Mouse (Mus musculus): ENCODE data around the gene Cox5a. TPM values are rescaled to one million over a fixed set of nuclear protein-coding genes. Genes with fewer than 3 reads are reported as not detected.
A peak's percentile ranks its signal among the peaks of the same experiment; 100 is the strongest.

The Cox5a gene
- total and polyA plus RNA-seq, 3 experiments, result 1,522 to 2,717 (median 2,350) TPM

DNA sequence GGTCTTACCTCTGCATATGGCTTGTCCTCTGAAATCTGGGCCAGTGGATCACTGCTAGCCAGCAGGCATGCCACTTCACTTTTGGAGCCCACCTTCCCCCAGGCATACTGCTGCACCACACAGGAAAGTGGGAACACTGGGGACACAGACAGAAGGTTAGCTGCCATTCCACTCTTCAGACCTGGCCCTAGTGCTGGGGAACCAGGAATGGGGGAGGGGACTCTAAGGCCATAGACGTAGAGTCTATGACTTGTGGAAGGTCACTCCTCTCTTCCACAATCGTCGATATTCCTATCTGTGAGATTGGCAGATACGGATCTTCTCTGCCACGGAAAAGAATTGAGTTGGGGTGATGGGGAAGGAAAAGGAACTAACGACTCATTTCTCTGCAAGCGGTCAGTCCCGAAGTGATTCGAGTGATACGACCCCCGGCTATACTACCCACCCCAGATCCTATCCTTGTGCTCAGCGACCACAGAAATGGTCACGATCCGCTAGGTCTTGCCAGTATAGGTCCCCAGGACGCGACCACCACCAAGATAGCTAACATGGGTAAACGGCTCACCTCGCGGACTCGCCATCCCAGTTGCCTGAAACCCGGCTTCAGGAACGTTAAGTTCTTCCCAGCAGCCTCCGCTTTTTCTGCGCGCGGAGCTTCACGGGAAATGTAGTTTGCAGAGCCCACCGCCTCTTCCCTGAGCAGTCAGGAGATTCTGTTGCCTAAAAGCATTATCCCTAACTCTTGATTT lies 31.2 kb downstream of the Cox5a start, which contains the start of gene Mpi:
Mpi (minus strand) TSS at position 625 of the 749 bp plus-strand sequence.
- peak within 1 kb of the TSS; percentile 81 for H3K27ac ChIP-seq
- TF ChIP-seq CTCF (IDR thresholded peaks at IDR 0.05) (no peak), EP300 (IDR thresholded peaks at IDR 0.05; ENCODE audit: insufficient read depth, low read depth, low read length) (0 out of 2 replicates have a peak, but pooled peaks have one; percentile 28), POLR2A (IDR thresholded peaks at IDR 0.05; ENCODE audit: insufficient read depth, low read depth, low read length) (peak; percentile 88)

DNA sequence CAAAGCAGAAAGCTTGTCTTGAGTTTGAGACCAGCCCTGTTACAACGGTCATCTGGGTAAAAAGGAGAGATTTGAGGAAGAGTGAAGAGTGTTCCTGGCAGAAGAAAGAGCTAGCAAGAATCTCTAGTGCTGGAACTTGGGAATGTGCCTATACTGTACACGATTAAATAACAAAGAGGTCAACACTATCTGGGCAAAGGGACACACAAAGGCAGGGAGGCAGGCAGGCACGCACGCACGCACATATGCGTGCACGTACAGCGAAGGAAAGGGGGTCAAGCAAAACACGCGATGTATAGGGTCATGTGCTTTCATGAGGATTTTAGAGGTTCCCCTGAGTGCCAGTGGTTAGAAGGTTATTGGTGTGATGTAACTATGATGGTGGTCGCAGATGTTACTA lies 32.0 kb downstream of the Cox5a start:
- Histone ChIP-seq H3K4me1 (ENCODE audit: control insufficient read depth, insufficient read depth, low read length) (peaks cover 12% of the 10 kb centered on the region), H3K27me3 (ENCODE audit: control insufficient read depth, insufficient read depth, low read length) (no peaks in the 10 kb centered on the region), H3K9ac (ENCODE audit: low read depth, low read length) (no peak overlapping the region), H3K27ac (no peak overlapping the region; the same call in 1 of the 2 replicates), H3K79me2 (replicated peaks; ENCODE audit: control insufficient read depth, insufficient read depth, low read length) (no peaks in the 10 kb centered on the region; the same call in 1 of the 2 replicates), H3K4me3 (no peak overlapping the region), H3K36me3 (ENCODE audit: control insufficient read depth, insufficient read depth, low read length) (peaks cover 4% of the 10 kb centered on the region; the same call in 1 of the 2 replicates)
- no peak for DNase-seq
- TF ChIP-seq POLR2A (IDR thresholded peaks at IDR 0.05; ENCODE audit: insufficient read depth, low read depth, low read length) (no peak), CTCF (IDR thresholded peaks at IDR 0.05) (no peak), EP300 (IDR thresholded peaks at IDR 0.05; ENCODE audit: insufficient read depth, low read depth, low read length) (no peak)
- 76% methylated on average over 11 of the region's 11 CpGs for WGBS
- intact Hi-C loops (cut with DNase I), result no loop called here

More for the DNA sequence above, 31.2 kb downstream of the Cox5a start, which contains the start of gene Mpi:
- Histone ChIP-seq H3K9ac (ENCODE audit: low read depth, low read length) (peak within 1 kb of the TSS; percentile 88), H3K27me3 (ENCODE audit: control insufficient read depth, insufficient read depth, low read length) (no peaks in the 10 kb centered on the region), H3K36me3 (ENCODE audit: control insufficient read depth, insufficient read depth, low read length) (peaks cover 4% of the 10 kb centered on the region; the same call in 1 of the 2 replicates), H3K4me1 (ENCODE audit: control insufficient read depth, insufficient read depth, low read length) (peaks cover 12% of the 10 kb centered on the region), H3K4me3 (peak within 1 kb of the TSS; percentile 73), H3K79me2 (replicated peaks; ENCODE audit: control insufficient read depth, insufficient read depth, low read length) (no peaks in the 10 kb centered on the region; the same call in 1 of the 2 replicates)
- peak; percentile 79 to 82 for DNase-seq
- WGBS, result 1% methylated on average over 28 of the region's 28 CpGs
- intact Hi-C loops (cut with DNase I), result no loop called here

DNA sequence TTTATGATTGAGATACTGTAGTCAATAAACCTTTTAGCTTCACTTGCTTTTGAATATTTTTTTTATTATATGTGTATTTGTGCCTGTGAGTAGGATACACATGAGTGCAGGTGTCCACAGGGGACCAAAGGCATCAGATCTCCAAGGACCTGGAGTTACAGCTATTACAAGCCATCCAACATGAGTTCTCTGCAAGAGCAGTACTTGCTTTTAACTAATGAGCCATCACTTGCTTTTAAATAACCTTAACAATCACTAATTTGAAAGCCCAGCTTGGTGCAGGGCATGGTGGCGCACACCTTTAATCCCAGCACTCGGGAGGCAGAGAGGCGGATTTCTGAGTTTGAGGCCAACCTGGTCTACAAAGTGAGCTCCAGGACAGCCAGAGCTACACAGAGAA lies 33.7 kb downstream of the Cox5a start:
- WGBS, result 80% methylated on average over 3 of the region's 3 CpGs
- H3K27ac ChIP-seq, result no peak overlapping the region
- no peak overlapping the region for H3K4me3 ChIP-seq
- no peaks in the 10 kb centered on the region; the same call in 1 of the 2 replicates for H3K79me2 ChIP-seq (replicated peaks; ENCODE audit: control insufficient read depth, insufficient read depth, low read length)
- peaks cover 8% of the 10 kb centered on the region for H3K4me1 ChIP-seq (ENCODE audit: control insufficient read depth, insufficient read depth, low read length)
- no peaks in the 10 kb centered on the region for H3K27me3 ChIP-seq (ENCODE audit: control insufficient read depth, insufficient read depth, low read length)
- H3K9ac ChIP-seq (ENCODE audit: low read depth, low read length), result no peak overlapping the region
- DNase-seq, result no peak
- intact Hi-C loops (cut with DNase I), result no loop called here
- TF ChIP-seq POLR2A (IDR thresholded peaks at IDR 0.05; ENCODE audit: insufficient read depth, low read depth, low read length) (no peak), CTCF (IDR thresholded peaks at IDR 0.05) (no peak), EP300 (IDR thresholded peaks at IDR 0.05; ENCODE audit: insufficient read depth, low read depth, low read length) (no peak)
- H3K36me3 ChIP-seq (ENCODE audit: control insufficient read depth, insufficient read depth, low read length), result peaks cover 4% of the 10 kb centered on the region; the same call in 1 of the 2 replicates

DNA sequence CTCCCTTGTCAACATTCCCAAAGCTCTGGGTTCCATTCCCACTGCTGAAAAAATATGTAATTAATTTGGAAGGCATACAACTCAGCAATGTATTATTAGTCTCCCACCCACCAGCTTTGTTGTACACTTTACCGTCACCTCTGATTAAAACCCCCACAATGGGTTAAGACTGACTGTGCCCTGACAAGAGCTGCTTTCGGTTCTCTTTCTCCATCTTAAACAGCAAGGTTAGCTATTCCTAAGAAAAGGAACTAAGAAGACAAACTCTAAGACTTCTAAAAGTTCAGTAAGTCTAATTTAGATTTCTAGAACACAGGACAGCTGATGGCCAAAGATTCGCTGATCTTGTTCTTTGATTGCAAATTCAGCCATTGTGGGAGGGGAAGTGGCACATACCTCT lies 36.1 kb downstream of the Cox5a start:
- 74% methylated on average over 3 of the region's 3 CpGs for WGBS
- Histone ChIP-seq H3K36me3 (ENCODE audit: control insufficient read depth, insufficient read depth, low read length) (no peaks in the 10 kb centered on the region), H3K27ac (no peak overlapping the region; the same call in 1 of the 2 replicates), H3K79me2 (replicated peaks; ENCODE audit: control insufficient read depth, insufficient read depth, low read length) (no peaks in the 10 kb centered on the region), H3K9ac (ENCODE audit: low read depth, low read length) (no peak overlapping the region), H3K4me1 (ENCODE audit: control insufficient read depth, insufficient read depth, low read length) (peaks cover 6% of the 10 kb centered on the region), H3K4me3 (no peak overlapping the region), H3K27me3 (ENCODE audit: control insufficient read depth, insufficient read depth, low read length) (no peaks in the 10 kb centered on the region)
- intact Hi-C loops (cut with DNase I), result no loop called here
- DNase-seq, result no peak
- TF ChIP-seq EP300 (IDR thresholded peaks at IDR 0.05; ENCODE audit: insufficient read depth, low read depth, low read length) (no peak), CTCF (IDR thresholded peaks at IDR 0.05) (no peak), POLR2A (IDR thresholded peaks at IDR 0.05; ENCODE audit: insufficient read depth, low read depth, low read length) (no peak)

DNA sequence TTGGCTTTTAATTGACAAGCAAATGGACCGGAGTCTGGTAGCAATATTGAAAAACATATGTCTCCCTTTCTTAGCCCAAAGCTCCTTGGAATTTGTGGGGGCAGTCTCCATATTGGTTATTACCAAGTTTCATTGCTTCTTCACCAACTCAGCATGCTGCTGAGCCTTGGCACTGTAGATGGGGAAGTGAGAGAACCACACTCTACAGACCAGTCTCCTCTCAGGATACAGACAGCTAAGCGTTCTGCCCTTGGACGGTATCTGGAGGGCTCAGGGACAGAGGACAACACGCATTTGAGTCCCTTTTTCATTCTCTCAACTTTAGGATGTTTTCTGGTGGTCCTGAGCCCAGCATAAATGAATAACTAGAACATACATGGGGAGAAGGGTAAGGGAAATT lies 37.6 kb downstream of the Cox5a start:
- peaks cover 2% of the 10 kb centered on the region for H3K36me3 ChIP-seq (ENCODE audit: control insufficient read depth, insufficient read depth, low read length)
- 76% methylated on average over 4 of the region's 4 CpGs for WGBS
- no peak overlapping the region for H3K27ac ChIP-seq
- intact Hi-C loops (cut with DNase I), result no loop called here
- no peak overlapping the region for H3K9ac ChIP-seq (ENCODE audit: low read depth, low read length)
- TF ChIP-seq POLR2A (IDR thresholded peaks at IDR 0.05; ENCODE audit: insufficient read depth, low read depth, low read length) (no peak), CTCF (IDR thresholded peaks at IDR 0.05) (no peak), EP300 (IDR thresholded peaks at IDR 0.05; ENCODE audit: insufficient read depth, low read depth, low read length) (no peak)
- H3K4me1 ChIP-seq (ENCODE audit: control insufficient read depth, insufficient read depth, low read length), result peaks cover 12% of the 10 kb centered on the region
- H3K79me2 ChIP-seq (replicated peaks; ENCODE audit: control insufficient read depth, insufficient read depth, low read length), result no peaks in the 10 kb centered on the region
- no peak overlapping the region for H3K4me3 ChIP-seq
- H3K27me3 ChIP-seq (ENCODE audit: control insufficient read depth, insufficient read depth, low read length), result no peaks in the 10 kb centered on the region
- DNase-seq, result no peak

DNA sequence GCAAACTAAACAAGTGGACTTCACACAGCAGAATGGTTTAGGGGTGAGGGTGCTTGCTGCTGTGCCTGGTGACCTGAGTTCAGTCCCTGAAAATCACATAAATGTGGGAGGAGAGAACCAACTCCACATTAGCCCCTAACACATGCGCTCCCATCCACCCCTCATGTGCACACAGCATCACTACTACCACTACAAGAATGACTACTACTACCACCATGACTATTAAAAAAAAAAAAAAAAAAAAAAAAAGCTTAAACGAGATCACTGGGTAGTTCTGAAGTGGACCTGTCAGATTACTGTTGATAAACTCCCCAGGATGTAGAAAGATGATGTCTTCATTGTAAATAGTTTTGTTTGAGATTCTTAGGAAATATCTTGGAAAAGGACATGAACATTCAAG lies 38.5 kb downstream of the Cox5a start:
- no peaks in the 10 kb centered on the region for H3K27me3 ChIP-seq (ENCODE audit: control insufficient read depth, insufficient read depth, low read length)
- intact Hi-C loops (cut with DNase I), result no loop called here
- H3K4me1 ChIP-seq (ENCODE audit: control insufficient read depth, insufficient read depth, low read length), result peaks cover 12% of the 10 kb centered on the region
- peaks cover 2% of the 10 kb centered on the region for H3K36me3 ChIP-seq (ENCODE audit: control insufficient read depth, insufficient read depth, low read length)
- H3K9ac ChIP-seq (ENCODE audit: low read depth, low read length), result no peak overlapping the region
- WGBS, result 67% methylated on average over 2 of the region's 2 CpGs
- H3K27ac ChIP-seq, result no peak overlapping the region
- H3K4me3 ChIP-seq, result no peak overlapping the region
- no peaks in the 10 kb centered on the region for H3K79me2 ChIP-seq (replicated peaks; ENCODE audit: control insufficient read depth, insufficient read depth, low read length)
- TF ChIP-seq CTCF (IDR thresholded peaks at IDR 0.05), result no peak
- TF ChIP-seq EP300 (IDR thresholded peaks at IDR 0.05; ENCODE audit: insufficient read depth, low read depth, low read length), result no peak
- TF ChIP-seq POLR2A (IDR thresholded peaks at IDR 0.05; ENCODE audit: insufficient read depth, low read depth, low read length), result no peak
- no peak for DNase-seq

All from heart, adult 2 months (tissue).